8 mouse cellular contexts compared by ENCODE assay signal in genomic region chr7:143459332-143460211, GRCm38 (mm10). TPM values are rescaled to one million over a fixed set of nuclear protein-coding genes. Genes with fewer than 3 reads are reported as not detected.
DNase-seq lines count a peak whose midpoint lies in the region; ATAC-seq lines count a peak whose summit lies in the region.

No protein-coding gene starts in this region.

- peak overlapping the region; percentile 56 for H3K4me2 ChIP-seq in intestine, embryonic 14.5 days (ENCODE audit: low read length)

- peaks cover 4% of the 10 kb centered on the region; the same call in 1 of the 2 replicates for H3K36me3 ChIP-seq in intestine, embryonic 14.5 days (ENCODE audit: control insufficient read depth, insufficient read depth, low read length)

- H3K9ac ChIP-seq in intestine, embryonic 14.5 days (ENCODE audit: low read length): peak overlapping the region; percentile 60

- 24% methylated on average over 100 of the region's 100 CpGs for WGBS in intestine, embryonic 14.5 days

- H3K27ac ChIP-seq in intestine, embryonic 14.5 days (ENCODE audit: low read depth): peak overlapping the region; percentile 58

- ATAC-seq in intestine, embryonic 14.5 days (replicated peaks; ENCODE audit: low FRiP score, low TSS enrichment, low read depth): no peak
- no peak for ATAC-seq in erythroid progenitor cell, adult 5-6 weeks (replicated peaks; ENCODE audit: low FRiP score, poor library complexity, severe bottlenecking)

- peak; percentile 64 to 78 for DNase-seq in adrenal gland, adult (ENCODE audit: inconsistent age in 2 of 2, low spot score in 1 of 2)
- no peak for DNase-seq in adrenal gland, adult 8-10 months
- DNase-seq in adrenal gland, postnatal 14 days: peak; percentile 76
- DNase-seq in gastrocnemius, postnatal 25 days: peak; percentile 66
- DNase-seq in intestine, embryonic 14.5 days (ENCODE audit: low spot score): peak; percentile 74
- DNase-seq in lung, postnatal 14 days: peak; percentile 58
- no peak for DNase-seq in cerebellum, postnatal 4 days (ENCODE audit: low spot score in 2 of 2)

- H3K9me3 ChIP-seq in intestine, embryonic 14.5 days (ENCODE audit: control insufficient read depth, low read length): peaks cover 20% of the 10 kb centered on the region

- peaks cover 15% of the 10 kb centered on the region for H3K4me1 ChIP-seq in intestine, embryonic 14.5 days (replicated peaks; ENCODE audit: control insufficient read depth, insufficient read depth, low read length)

- peak overlapping the region; percentile 46 for H3K4me3 ChIP-seq in intestine, embryonic 14.5 days (ENCODE audit: low read depth, low read length)

- no peaks in the 10 kb centered on the region for H3K27me3 ChIP-seq in intestine, embryonic 14.5 days (replicated peaks; ENCODE audit: control insufficient read depth, insufficient read depth, low read length)

RNA-seq across cellular contexts. Expression of gene Cdkn1c, which starts 1.3 kb away (rescaled TPM):
- total RNA-seq in adrenal gland, adult 8-10 months (2022): 1,000 to 10,000 TPM in 1 of 4 experiments, 100 to 1,000 TPM in 3; 211 to 1,262 (median 590) TPM
- 321 and 419 TPM in 2 replicates for total RNA-seq in adrenal gland, postnatal 14 days (2021)
- total RNA-seq in gastrocnemius, postnatal 25 days (2021): 100 to 1,000 TPM in 1 of 2 experiments, 10 to 100 TPM in 1; 95.8 to 152 TPM
- polyA plus RNA-seq in intestine, embryonic 14.5 days (2014; fragmentation: Nextera tagmentation; extraction: Ambion mirVana): 639 and 672 TPM in 2 replicates
- 14.8 TPM in 1 of 2 replicates, not detected in the other for total RNA-seq in erythroid progenitor cell, adult 5-6 weeks (2015; ENCODE audit: low replicate concordance)
- total RNA-seq in erythroid progenitor cell, adult 5-6 weeks (2017; ENCODE audit: low replicate concordance): not detected in 2 replicates

RNA-seq across cellular contexts. Expression of gene Slc22a18, which starts 14.0 kb away (rescaled TPM):
- total RNA-seq in adrenal gland, adult 8-10 months (2022): 1 to 10 TPM; 2.7 to 5.5 (median 3.6) TPM
- total RNA-seq in adrenal gland, postnatal 14 days (2021): 1.8 and 11.3 TPM in 2 replicates
- under 1 TPM in 1 of 2 experiments, not detected in 1; 0.29 TPM for total RNA-seq in gastrocnemius, postnatal 25 days (2021)
- 6.8 and 8.7 TPM in 2 replicates for polyA plus RNA-seq in intestine, embryonic 14.5 days (2014; fragmentation: Nextera tagmentation; extraction: Ambion mirVana)
- not detected in 2 replicates for total RNA-seq in erythroid progenitor cell, adult 5-6 weeks (2015; ENCODE audit: low replicate concordance)
- total RNA-seq in erythroid progenitor cell, adult 5-6 weeks (2017; ENCODE audit: low replicate concordance): not detected in 2 replicates

RNA-seq across cellular contexts. Expression of gene Phlda2, which starts 43.4 kb away (rescaled TPM):
- 1 to 10 TPM in 2 of 4 experiments, under 1 TPM in 2; 0.49 to 5.2 (median 2.2) TPM for total RNA-seq in adrenal gland, adult 8-10 months (2022)
- 0.78 and 1.4 TPM in 2 replicates for total RNA-seq in adrenal gland, postnatal 14 days (2021)
- total RNA-seq in gastrocnemius, postnatal 25 days (2021): not detected
- 9.2 and 15.3 TPM in 2 replicates for polyA plus RNA-seq in intestine, embryonic 14.5 days (2014; fragmentation: Nextera tagmentation; extraction: Ambion mirVana)
- total RNA-seq in erythroid progenitor cell, adult 5-6 weeks (2015; ENCODE audit: low replicate concordance): not detected in 2 replicates
- total RNA-seq in erythroid progenitor cell, adult 5-6 weeks (2017; ENCODE audit: low replicate concordance): not detected in 2 replicates

Comparison
In these comparisons a context has a peak if more than half of its experiments do, and no peak if none do; other contexts are left out.
1. DNase-seq: peak in adrenal gland, adult (2 of 2), adrenal gland, postnatal 14 days (single experiment), gastrocnemius, postnatal 25 days (single experiment), intestine, embryonic 14.5 days (single experiment) and lung, postnatal 14 days (single experiment); none in adrenal gland, adult 8-10 months (single experiment) and cerebellum, postnatal 4 days (0 of 2).
2. RNA of gene Cdkn1c, which starts 1.3 kb away (total RNA-seq): 211 to 1,262 TPM in adrenal gland, adult 8-10 months, 321 to 419 TPM in adrenal gland, postnatal 14 days and 95.8 to 152 TPM in gastrocnemius, postnatal 25 days; 14.8 TPM in erythroid progenitor cell, adult 5-6 weeks; every median in the first group is over 4 times any median in the second.